Mouse (Mus musculus) inflammation-experienced regulatory T-cells, adult 6 months (primary cell): Measurements from ENCODE around the gene Nudt3. TPM values are rescaled to one million over a fixed set of nuclear protein-coding genes. Genes with fewer than 3 reads are reported as not detected.
"Not testable (repeated sequence)": the region's sequence is repeated elsewhere in the genome, so short reads cannot be mapped to it uniquely, and the experiment has no call there.

Source experiments
- ATAC-seq: one replicate; pipeline ENCODE4 v1.8.0; 2017
- polyA plus RNA-seq, 3 experiments: library from polyadenylated mRNA; unstranded; fragments of 100-300 nt; shearing (Covaris generic); gene quantifications; one replicate each; pipeline ENCODE4 v1.2.1; 2017

The Nudt3 gene
- polyA plus RNA-seq = 10 to 100 TPM; 28.1 to 42.5 (median 32.0) TPM

DNA sequence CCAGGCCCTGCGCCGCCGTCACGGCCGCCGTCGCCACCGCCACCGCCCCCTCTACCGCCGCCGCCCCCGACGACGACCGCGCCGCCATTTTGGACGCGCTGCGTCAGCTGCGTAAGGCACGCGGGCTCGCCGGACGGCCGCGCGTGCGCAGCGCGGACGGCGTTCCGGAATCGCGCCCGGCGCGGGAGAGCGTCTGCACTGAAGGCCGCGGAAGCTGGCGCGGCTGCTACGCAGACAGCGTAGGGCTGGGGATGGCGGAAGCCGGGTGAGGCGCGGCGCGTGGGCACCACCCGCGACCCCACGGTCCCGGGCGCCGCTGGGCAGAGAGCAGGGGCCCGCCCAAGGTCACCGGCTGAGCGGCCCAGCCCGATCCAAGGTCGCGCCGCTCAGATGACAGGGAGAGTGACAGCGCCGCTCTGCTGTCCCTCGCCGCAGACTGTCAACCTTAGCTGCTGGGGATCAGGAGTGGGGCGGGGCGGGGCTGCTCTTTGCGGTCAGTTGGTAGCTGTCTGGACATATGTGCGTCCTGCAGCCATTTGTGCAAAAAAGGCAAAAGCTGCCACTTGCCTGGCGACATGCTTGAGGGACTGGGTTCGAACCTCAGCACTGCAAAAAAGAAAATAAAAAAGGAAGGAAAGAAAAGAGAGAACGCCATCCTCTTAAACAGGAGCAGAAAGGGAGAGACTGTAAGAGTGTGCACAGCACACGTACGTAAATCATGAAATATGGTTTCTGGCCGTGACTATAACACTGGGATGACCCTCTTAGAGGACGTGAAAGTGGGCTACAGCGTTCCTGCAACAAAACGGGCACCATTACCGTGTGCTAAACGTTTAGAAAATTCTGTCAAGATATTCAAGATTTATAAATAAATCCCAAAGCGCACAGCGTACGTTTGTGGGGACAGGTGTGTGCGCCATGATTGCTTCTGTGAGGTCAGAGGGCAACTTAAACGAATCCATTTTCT is at the start of gene Nudt3:
Nudt3 (minus strand) TSS at position 136 of the 967 bp plus-strand sequence.
- ATAC-seq = peak; percentile 94

DNA sequence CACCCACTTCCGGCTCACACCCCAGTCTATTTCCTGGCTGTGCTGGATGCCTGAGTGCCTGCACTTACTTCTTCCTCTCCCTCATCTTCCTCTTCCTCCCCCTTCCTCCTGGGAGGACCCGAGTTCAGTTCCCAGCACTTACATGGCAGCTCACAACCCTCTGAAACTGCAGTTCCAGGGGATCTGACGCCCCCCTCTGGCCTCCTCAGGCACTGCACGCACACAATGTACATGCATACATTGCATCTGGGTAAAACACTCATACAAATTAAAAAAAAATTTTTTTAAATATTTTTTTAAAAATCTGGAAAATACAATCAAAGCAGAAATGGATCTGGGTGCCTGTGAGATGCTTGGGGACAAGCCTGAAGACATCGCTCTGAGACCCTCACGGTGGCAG is 48.4 kb upstream of the Nudt3 start:
- ATAC-seq = no peak

DNA sequence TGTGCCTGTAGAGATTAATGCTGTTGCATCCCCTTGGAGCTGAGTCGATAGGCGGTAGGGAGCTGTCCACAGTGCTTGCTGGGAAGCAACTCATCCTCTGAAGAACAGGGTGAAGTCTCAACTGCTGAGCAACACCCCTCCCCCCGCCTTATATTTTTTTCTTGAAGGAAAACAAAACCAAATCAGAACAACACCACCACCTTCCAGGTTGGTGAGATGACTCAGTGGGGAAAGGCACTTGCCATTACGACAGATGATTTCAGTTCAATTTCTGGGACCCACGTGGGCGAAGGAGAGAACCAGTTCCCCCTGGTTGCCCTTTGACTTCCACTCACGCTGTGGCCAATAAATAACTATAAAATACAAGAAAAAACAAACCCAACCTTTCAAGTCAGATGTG is 35.5 kb upstream of the Nudt3 start:
- ATAC-seq = peak; percentile 36

DNA sequence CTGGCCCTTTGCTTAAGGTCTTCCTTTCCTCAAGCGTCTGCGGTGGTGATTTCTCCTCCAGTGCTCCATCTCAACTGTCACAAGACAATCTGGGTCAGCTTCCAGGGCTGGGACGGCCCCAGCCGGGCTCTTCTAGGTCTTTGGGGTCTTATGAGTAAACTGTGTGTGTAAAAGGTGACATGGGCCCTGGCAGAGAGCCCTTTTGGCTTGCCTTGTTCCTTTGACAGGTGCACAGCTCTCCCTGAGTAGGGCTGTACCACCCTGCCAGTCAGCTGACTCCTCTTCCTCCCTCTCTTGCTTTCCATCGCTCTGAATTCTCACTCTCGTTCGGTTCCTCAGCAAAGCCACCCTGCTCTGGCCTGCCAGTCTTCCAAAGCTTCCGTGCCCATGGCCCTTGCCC is 33.8 kb upstream of the Nudt3 start:
- ATAC-seq = no peak

DNA sequence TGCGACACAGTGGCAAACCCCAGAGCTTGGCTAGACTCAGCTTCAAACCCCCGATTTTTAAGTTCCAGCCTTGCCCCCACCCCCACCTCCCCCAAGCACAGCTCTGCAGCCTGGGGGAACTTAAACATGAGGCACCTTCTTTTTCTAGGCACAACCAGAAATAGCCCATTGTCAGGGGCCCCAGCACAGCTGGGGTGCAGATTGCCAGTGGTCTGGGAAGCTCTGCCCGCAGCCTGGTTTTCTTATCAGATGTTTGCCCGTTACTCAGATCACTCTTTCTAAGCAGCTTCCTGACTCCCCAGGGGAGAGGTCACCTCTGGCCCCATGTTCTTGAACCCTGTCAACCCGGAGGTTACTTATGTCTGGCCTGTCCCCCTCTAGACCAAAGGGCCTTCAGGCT is 33.1 kb upstream of the Nudt3 start:
- ATAC-seq = no peak

DNA sequence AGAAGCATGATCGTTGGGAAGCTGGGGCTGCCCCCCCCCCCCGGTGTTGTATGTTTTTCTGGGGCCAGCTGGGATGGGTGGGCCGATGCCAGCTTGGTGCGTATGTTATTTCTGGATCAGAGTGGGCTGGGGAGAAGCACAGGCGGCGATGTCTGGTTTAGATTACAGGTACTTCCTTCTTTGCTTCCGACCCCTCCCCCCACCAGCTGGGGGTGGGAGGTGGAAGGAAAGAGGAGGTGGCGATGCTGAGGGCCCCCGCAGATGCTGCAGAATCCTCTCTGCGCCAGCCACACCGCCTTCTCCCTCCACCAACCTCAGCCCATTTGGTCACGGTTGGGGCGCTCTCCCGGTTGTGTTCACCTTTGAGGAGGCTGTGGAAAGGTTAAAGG is 32.7 kb upstream of the Nudt3 start:
- ATAC-seq = peak; percentile 38

DNA sequence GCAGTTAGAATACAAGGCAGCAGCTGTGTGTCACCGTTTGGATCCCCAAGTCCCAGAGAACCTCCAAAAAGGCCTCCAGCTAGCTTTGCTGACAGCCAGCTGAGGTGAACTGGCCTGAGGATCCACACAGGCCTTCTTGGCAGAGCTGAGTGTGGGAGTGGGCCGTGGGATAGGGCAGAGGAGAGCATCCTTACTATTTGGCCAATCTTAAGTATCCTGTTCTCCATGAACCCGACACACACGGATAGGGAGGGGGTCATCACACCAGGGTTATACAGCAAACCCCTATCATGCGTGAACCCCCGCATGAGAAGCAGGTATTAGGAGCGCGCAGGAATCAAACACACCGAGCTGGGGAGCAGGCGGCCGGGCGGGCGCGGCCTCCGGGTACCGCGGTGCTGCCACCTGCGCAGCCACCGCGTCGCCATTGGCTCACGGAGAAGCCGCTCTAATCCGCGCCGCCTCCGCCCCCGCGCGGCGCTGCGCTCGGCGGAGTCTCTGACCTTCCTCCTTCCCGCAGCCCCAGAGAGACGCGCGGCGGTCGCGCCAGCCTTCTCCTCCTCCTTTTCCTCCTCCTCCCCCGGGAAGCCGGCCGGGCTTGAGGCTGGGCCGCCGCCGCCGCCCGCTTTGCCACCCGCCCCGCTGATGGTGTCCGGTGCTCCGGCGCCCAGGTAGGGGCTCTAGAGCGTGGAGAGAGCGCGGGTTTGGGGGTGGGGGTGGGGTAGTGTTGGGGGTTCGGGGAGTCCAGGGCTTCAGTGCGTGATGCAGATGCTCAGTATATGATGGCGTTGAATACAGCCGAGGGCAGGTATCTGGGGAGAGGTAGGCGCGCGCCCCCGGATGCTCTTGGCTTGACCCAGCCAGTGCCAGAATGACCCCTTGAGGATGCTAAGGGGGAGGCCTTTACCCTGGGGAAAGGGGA is 32.1 kb upstream of the Nudt3 start, which contains the start of gene Pacsin1:
Pacsin1 (plus strand) TSS at position 421 of the 922 bp plus-strand sequence.
- peak; percentile 74 for ATAC-seq

DNA sequence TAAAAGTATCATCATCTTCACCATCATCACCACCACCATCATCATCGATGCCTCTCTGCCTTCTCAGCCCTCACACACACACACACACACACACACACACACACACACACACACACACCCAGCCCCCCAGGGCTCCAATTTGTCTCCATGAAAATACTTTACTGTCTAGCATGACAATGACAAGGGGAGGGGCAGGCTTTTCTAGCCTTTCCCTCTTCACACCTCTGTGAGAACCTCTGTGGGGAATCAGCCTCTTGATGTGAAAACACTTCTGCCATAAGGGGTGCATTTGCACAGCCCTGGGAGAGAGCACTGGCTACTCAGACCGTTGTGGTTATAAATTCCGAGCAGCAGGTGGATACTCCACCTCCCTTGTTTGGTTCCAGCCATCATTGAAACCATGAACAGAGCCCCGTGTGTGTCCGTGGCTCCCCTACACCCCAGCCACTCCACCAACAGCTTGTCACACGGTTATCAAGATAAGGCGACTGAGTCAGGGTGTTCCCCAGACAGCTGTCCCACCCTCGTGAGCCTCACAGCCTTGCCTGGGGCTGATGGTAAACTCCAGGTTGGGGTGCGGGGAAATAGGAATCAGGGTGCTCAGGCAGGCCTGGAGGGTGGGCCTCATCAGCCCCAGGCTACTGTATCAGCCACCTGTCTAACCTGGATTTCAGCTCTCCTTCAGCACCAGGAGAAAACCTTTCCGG is 30.1 kb upstream of the Nudt3 start:
- no peak for ATAC-seq

DNA sequence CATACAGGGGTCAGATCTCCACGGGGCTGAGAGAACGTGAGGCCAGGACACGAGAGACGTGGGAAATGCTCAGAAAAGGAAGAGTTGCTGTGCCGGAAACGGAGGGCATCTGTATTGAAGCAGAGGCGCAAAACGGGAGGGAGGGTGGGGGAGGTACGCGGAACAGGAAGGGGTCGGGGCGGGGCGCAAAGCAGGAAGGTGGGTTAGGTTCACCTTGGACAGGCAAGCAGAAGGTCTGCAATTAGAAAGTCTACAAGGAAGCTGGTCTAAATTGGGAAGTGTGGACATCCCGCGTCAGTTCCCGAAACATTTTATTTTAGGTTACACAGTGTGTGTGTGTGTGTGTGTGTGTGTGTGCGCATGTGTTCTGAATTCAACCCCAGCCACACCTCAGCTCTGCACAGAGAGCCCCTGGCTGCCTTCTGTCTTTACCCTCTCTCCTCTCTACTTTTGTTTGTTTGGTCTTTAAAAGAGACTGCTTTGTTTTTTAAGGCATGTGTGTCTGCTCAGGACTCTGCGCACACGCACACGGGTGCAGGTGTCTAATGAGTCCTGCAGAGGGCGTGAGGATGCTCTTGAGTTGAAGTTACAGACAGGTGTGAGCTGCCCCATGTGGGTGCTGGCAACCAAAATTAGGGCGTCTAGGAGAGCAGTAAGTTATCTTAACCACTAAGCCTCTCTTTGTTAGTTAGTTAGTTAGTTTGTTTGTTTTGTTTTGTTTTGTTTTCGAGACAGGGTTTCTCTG is 28.9 kb upstream of the Nudt3 start:
- ATAC-seq = peak; percentile 41

DNA sequence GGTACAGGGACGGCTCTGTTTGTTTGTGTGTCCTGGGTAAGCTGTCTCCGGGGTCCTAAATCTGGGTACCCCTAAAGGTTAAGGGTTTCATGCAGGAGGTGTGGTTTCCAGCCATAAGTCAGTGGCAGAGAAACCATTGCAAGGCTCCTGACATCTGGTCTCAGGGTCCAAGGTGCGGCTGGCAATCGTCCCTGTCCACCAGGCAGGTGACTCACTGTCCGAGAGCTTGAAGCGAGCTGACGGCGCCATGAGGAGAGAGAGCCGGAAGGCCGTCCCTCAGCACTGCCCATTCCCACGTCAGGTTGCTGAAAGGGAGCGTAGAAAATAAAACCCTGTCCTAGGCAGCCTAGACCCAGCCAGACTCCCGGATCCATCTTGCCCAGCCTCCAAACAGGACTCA is 27.3 kb upstream of the Nudt3 start:
- ATAC-seq = no peak

DNA sequence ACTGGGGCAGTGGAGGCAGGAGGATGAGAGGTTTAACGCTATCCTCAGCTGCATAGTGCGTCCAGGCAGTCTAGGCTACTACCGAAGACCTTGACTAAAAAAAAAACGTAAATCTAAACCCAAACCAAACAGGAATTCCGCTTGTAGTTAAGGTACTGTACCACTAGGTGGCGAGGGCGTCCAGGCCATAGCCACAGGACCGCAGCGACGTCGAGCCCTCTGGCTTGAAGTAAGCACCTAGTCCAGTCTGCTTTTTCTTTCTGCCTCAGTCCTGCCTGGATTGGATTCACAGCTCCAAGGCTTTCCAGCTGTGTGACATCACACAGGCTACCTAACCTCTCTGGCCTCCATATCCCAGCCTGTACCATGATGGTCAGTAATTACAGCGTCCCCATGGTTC is 26.9 kb upstream of the Nudt3 start:
- peak; percentile 73 for ATAC-seq

DNA sequence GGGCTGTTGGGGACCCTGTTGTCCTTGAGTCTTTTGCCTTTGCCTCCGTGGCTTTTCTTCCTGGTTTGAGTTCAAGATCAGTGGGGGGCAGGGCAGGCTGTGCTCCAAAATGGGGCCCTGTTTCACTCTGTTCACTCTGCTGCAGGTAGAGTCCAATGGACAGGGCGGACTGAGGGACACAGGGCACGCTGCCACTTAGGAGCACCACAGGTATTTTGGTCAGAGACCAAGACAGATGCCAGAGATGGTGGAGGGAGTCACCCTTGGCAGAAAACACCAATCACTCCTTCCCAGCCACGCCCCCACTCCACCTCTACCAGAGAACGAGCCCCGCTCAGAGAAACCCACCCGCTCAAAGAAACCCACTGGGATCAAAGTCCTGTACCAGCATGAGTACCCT is 22.5 kb upstream of the Nudt3 start:
- ATAC-seq = no peak

DNA sequence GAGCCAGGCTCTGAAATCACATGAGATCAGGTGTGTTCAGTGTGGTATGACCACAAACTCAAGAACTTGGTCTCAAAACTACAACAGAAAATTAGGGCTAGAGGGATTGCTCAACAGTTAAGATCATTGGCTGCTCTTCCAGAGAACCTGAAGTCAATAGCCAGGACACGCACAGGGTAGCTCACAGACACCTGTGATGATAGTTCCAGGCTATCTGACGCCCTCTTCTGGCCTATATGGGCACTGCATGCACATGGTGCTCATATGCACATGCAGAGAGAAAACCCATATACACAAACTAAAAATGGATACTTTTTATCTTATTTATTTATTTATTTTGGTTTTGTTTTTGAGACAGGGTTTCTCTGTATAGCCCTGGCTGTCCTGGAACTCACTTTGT is 21.3 kb upstream of the Nudt3 start:
- no peak for ATAC-seq

DNA sequence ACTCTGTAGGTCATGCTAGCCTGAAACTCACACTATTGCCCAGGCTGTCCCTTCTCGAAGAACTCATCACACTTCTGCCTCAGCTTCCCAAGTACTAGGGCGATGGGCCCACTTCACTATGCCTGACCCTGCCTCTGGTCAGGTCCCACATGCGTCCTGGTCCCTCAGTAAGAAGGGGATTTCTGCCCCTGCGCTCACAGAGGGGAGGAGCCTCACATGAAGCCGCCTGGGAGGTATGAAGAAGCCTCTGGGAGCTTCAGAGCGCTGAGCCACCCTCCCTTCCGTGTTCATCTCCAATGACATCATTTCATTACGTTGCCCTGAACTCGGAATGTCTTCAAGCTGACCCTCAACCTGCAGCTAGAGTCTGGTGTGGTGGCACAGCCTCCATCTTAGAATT is 20.5 kb upstream of the Nudt3 start:
- ATAC-seq = no peak

DNA sequence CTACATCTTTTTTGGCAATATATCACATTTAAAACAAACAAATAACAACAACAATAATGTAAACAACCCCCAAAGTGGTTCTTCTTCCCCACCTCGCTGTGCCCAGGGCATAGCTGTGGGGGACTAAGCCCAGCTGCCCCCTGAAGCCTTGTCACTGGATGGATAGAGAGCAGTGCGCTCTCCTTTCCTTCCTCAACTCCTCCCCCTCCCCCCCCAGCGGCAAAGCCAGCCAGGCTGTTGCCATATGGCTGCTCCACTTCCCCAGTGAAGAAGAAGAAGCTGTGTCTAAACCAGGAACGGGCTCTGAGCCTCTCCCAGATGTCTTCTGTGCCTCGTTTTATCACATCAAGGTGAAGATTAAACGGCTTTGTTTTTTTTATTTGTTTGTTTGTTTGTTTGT is 19.8 kb upstream of the Nudt3 start:
- ATAC-seq = no peak

DNA sequence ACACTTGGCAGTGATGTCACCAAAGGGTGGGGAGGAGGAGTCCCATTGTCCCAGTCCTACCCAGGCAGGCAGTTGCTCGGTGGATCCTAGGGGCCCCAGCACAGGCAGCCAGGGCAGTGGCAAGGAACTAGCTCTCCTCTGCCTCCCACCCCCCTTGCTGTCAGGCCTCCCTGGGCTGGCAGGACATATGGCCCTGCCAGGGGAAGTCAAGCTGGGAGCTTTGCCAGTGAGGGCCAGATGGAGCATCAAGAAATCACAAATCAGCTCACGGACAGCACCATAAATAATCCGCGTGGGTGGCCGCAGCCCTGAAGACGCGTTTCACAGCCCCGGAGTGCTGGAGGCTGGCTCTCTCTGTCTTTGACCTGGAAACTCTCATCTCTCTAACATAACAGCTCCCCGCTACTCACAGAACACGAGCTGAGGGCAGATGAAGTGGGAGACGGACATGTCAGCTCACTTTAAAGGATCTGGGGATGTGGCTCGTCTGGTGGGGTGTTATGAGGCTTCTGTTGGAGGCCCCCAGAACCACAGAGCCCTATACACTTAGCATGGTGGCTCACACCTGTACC is 19.3 kb upstream of the Nudt3 start:
- ATAC-seq = no peak

DNA sequence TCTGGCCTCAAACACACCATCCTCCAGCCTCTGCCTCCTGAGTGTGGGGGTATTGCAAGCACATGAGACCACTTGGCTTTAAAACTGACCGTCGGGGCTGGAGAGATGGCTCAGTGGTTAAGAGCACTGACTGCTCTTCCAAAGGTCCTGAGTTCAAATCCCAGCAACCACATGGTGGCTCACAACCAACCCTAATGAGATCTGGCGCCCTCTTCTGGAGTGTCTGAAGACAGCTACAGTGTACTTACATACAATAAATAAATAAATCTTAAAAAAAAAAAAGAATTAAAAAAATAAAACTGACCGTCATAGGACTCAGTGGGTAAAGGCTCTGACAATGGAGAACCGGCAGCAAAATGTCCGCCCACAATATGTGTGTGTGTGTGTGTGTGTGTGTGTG is 16.6 kb upstream of the Nudt3 start:
- not testable (repeated sequence) for ATAC-seq

DNA sequence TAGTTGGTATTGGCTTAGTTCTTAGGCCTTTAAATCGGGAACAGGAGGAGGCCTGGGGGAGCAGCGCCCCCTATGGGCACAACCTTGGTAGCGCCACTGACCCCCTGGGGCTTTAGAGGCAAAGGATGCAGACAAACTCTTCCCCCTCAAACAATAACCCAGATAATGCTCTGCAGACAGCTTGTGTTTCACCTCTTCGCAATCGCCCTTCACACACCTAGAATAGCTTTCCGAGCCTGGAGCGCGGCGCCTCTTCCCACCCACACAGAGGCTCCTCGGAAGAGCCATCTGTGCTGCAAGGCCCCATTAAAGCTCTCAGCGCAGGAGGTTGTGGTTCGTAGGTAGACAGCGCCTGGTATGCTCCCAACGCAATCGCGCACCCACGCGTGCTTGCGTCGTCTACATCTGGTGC is 15.6 kb upstream of the Nudt3 start:
- no peak for ATAC-seq

DNA sequence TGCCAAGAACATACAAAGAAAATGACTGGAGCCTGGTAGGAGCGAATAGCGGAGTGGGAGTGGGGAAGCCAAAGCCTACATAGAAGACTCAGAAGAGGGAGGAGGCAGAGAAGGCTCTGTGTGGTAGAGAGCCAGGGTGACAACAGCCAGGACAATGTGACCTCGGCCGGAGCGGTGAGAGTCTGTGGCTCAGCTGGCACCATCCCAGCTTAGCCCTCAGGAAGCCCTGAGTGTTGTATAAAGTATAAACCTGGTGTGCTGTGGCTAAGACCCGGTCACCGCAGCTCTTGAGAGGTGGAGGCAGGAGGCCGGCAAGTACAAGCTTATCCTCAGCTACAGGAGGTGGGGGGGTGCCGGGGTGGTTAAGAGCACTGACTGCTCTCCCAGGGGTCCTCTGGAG is 14.0 kb upstream of the Nudt3 start:
- no peak for ATAC-seq

DNA sequence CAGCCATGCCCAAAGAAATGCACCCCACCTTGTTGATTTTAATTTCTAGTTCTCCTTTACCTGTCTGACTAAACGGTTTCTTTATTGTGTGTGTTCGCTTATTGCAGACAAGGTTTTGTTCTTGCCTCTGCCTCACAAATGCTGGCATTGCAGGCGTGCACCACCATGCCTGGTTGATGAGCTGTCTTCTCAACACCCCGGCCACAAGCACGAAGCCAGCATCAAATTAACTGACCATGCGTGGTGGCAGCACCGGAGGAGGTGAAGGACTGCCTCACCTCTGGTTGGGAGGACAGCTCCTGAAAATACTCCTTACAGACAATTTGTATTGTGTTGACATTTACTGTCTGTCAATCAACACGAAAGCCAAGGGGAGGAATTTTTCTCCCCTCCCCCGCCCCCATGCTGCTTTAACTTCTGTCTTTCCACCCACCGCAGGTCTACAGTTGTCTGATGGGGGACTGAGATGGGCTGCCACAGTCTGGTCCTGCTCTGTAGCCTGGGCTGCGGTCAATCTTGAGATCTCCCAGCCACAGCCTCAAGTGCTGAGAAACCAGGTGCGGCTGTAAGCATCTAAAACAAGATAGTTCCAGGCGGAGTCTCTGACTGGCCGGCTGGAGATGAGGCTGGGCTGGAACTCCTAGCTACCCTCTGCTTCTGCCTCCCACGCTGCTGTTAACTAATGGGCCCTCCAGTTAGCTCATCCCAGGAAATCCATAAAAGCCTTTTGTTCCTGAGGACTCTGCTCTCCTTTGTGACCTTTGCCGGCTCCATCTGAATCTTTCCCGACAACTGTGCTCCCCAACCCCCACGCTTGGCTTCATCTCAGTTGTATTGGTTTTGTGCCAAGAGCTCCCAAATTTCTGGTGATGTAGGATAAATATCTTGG is 13.1 kb upstream of the Nudt3 start, which contains the start of gene Rps10:
Rps10 (minus strand) TSS at position 538 of the 889 bp plus-strand sequence.
- ATAC-seq = no peak

DNA sequence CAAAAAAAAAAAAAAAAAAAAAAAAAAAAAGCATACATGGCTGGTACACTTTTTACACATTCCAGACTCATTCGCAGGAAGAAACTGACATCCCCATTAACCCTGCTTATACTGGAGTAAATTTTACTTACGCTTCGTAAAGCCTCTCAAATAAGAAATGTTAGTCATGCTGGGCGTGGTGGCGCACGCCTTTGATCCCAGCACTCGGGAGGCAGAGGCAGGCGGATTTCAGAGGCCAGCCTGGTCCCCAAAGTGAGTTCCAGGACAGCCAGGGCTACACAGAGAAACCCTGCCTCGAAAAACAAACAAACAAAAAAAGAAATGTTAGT is 12.2 kb upstream of the Nudt3 start:
- ATAC-seq = peak; percentile 12
